Mouse (Mus musculus) C2C12 (cell line): Measurements from ENCODE around the gene Gm17019. TPM values are rescaled to one million over a fixed set of nuclear protein-coding genes. Genes with fewer than 3 reads are reported as not detected.
"Not testable (repeated sequence)": the region's sequence is repeated elsewhere in the genome, so short reads cannot be mapped to it uniquely, and the experiment has no call there.

Experiments
- H3K27me3 ChIP-seq: one replicate; pipeline ENCODE4 v1.6.1; 2011; ENCODE audit not compliant: control insufficient read depth, insufficient read depth, insufficient read length
- H3K36me3 ChIP-seq: one replicate; pipeline ENCODE4 v1.6.1; 2011; ENCODE audit not compliant: control insufficient read depth, insufficient read depth
- H3K4me3 ChIP-seq: one replicate; pipeline ENCODE4 v1.5.1; 2011; ENCODE audit warnings: mild to moderate bottlenecking, control low read depth; ENCODE audit not compliant: poor library complexity, insufficient read depth, severe bottlenecking
- H3K79me2 ChIP-seq: one replicate; pipeline ENCODE4 v1.6.1; 2011; ENCODE audit not compliant: control insufficient read depth, insufficient read depth
- H3K79me3 ChIP-seq: one replicate; pipeline ENCODE4 v1.6.1; 2011; ENCODE audit warnings: low read depth, control low read depth
- H3ac ChIP-seq: one replicate; pipeline ENCODE3; 2011; ENCODE audit warnings: low read depth; ENCODE audit not compliant: control insufficient read depth, insufficient read length
- long read RNA-seq, 2 experiments: library from polyadenylated mRNA; unstranded; transcript quantifications; one replicate each; pipeline ENCODE4 v2.0.0; 2019 to 2020
- polyA plus RNA-seq: library from polyadenylated mRNA; unstranded; fragments of >200 nt; fragmentation: generic; extraction: Trizol; gene quantifications from one replicate; pipeline ENCODE4 v1.2.1, GENCODE M21; 2012; ENCODE audit warnings: missing spikeins

Gene Gm17019
- not detected for polyA plus RNA-seq
- long read RNA-seq, experiment 1 = 0 reads
- long read RNA-seq, experiment 2 = 0 reads

GRCm38 (mm10) chr5:15032898-15033297 is at the start of gene Gm17019:
Gene Gm17019 (minus strand): TSS chr5:15032998.
- H3K27me3 ChIP-seq, H3K4me3 ChIP-seq, H3K79me2 ChIP-seq, H3ac ChIP-seq, H3K79me3 ChIP-seq, H3K36me3 ChIP-seq: not testable (repeated sequence)

- H3ac ChIP-seq, H3K79me2 ChIP-seq, H3K36me3 ChIP-seq, H3K4me3 ChIP-seq, H3K79me3 ChIP-seq, H3K27me3 ChIP-seq: not testable (repeated sequence)
These were observed 29.6 kb upstream of the Gm17019 start for GRCm38 (mm10) chr5:15062385-15062715.

GRCm38 (mm10) chr5:15061638-15062384 is 29.0 kb upstream of the Gm17019 start:
- H3K36me3 ChIP-seq, H3K4me3 ChIP-seq, H3K79me3 ChIP-seq, H3K79me2 ChIP-seq, H3ac ChIP-seq, H3K27me3 ChIP-seq: not testable (repeated sequence)

- H3K27me3 ChIP-seq, H3K79me3 ChIP-seq, H3K79me2 ChIP-seq, H3ac ChIP-seq, H3K4me3 ChIP-seq, H3K36me3 ChIP-seq: not testable (repeated sequence)
These were observed 21.6 kb upstream of the Gm17019 start for GRCm38 (mm10) chr5:15054151-15055025.

GRCm38 (mm10) chr5:15053606-15053962 is 20.8 kb upstream of the Gm17019 start:
- H3K4me3 ChIP-seq, H3K79me2 ChIP-seq, H3K36me3 ChIP-seq, H3K27me3 ChIP-seq, H3K79me3 ChIP-seq, H3ac ChIP-seq: not testable (repeated sequence)

GRCm38 (mm10) chr5:15052945-15053605 is 20.3 kb upstream of the Gm17019 start:
- H3K4me3 ChIP-seq, H3K36me3 ChIP-seq, H3K79me3 ChIP-seq, H3ac ChIP-seq, H3K27me3 ChIP-seq, H3K79me2 ChIP-seq: not testable (repeated sequence)

- H3K27me3 ChIP-seq, H3K79me2 ChIP-seq, H3K36me3 ChIP-seq, H3ac ChIP-seq, H3K4me3 ChIP-seq, H3K79me3 ChIP-seq: not testable (repeated sequence)
These were observed 18.0 kb upstream of the Gm17019 start for GRCm38 (mm10) chr5:15050807-15051206.

- not testable (repeated sequence) for H3K79me3 ChIP-seq, H3K79me2 ChIP-seq, H3K27me3 ChIP-seq, H3ac ChIP-seq, H3K4me3 ChIP-seq, H3K36me3 ChIP-seq
These were observed 12.3 kb upstream of the Gm17019 start for GRCm38 (mm10) chr5:15044830-15045767.

GRCm38 (mm10) chr5:15040784-15041183 is 8.0 kb upstream of the Gm17019 start:
- not testable (repeated sequence) for H3K27me3 ChIP-seq, H3K79me2 ChIP-seq, H3K79me3 ChIP-seq, H3K36me3 ChIP-seq, H3K4me3 ChIP-seq, H3ac ChIP-seq

- not testable (repeated sequence) for H3K4me3 ChIP-seq, H3K27me3 ChIP-seq, H3K36me3 ChIP-seq, H3K79me2 ChIP-seq, H3K79me3 ChIP-seq, H3ac ChIP-seq
These were observed 7.2 kb upstream of the Gm17019 start for GRCm38 (mm10) chr5:15039984-15040383.

- not testable (repeated sequence) for H3K27me3 ChIP-seq, H3K4me3 ChIP-seq, H3K79me2 ChIP-seq, H3K79me3 ChIP-seq, H3ac ChIP-seq, H3K36me3 ChIP-seq
These were observed 8.5 kb downstream of the Gm17019 start for GRCm38 (mm10) chr5:15024316-15024715.
